Mouse (Mus musculus) heart, postnatal 25 days (tissue): ENCODE data around the gene Golga1. TPM values are rescaled to one million over a fixed set of nuclear protein-coding genes. Genes with fewer than 3 reads are reported as not detected.
"Not testable (repeated sequence)": the region's sequence is repeated elsewhere in the genome, so short reads cannot be mapped to it uniquely, and the experiment has no call there.

Experiments
- DNase-seq: peaks from one replicate; pipeline ENCODE4 v3.0.0; 2022; ENCODE audit warnings: low spot score
- intact Hi-C: fragments of 180-260 bp; cut with DNase I; formaldehyde crosslinking; loops from one replicate; pipeline ENCODE4 v1.15.1; 2025
- total RNA-seq, 2 experiments: library from RNA; stranded (reverse); gene quantifications; 2 replicates each; pipeline ENCODE4 v1.2.3; 2021

Gene Golga1
- 10 to 100 TPM; 14.7 to 15.0 TPM for total RNA-seq

- intact Hi-C loops, result loop anchor here (5.0 kb wide), 1 partner anchor 127 kb away; the partner anchor contains the start of gene Scai
- peak; percentile 83 for DNase-seq
These were observed at the start of gene Golga1 for GRCm38 (mm10) chr2:39065400-39065987. TSS of gene Golga1 (minus strand) at chr2:39065541.

GRCm38 (mm10) chr2:39114093-39114492 lies 48.8 kb upstream of the Golga1 start:
- intact Hi-C loops, result no loop called here
- DNase-seq, result no peak

GRCm38 (mm10) chr2:39110514-39110913 lies 45.2 kb upstream of the Golga1 start:
- DNase-seq, result no peak
- intact Hi-C loops, result no loop called here

GRCm38 (mm10) chr2:39109712-39110111 lies 44.4 kb upstream of the Golga1 start:
- intact Hi-C loops, DNase-seq: not testable (repeated sequence)

GRCm38 (mm10) chr2:39099951-39100350 lies 34.6 kb upstream of the Golga1 start:
- DNase-seq, intact Hi-C loops: not testable (repeated sequence)

- intact Hi-C loops, result no loop called here
- no peak for DNase-seq
These were observed 32.7 kb upstream of the Golga1 start for GRCm38 (mm10) chr2:39097993-39098392.

- intact Hi-C loops, result no loop called here
- DNase-seq, result no peak
These were observed 26.6 kb upstream of the Golga1 start for GRCm38 (mm10) chr2:39091966-39092365.

- intact Hi-C loops, result no loop called here
- DNase-seq, result no peak
These were observed 17.4 kb upstream of the Golga1 start for GRCm38 (mm10) chr2:39082706-39083105.

GRCm38 (mm10) chr2:39070666-39071065 lies 5.3 kb upstream of the Golga1 start:
- intact Hi-C loops, result no loop called here
- DNase-seq, result no peak

GRCm38 (mm10) chr2:39069096-39069495 lies 3.8 kb upstream of the Golga1 start:
- intact Hi-C loops, result loop anchor here (5.0 kb wide), 1 partner anchor 123 kb away; the partner anchor contains the start of gene Scai
- no peak for DNase-seq

GRCm38 (mm10) chr2:39064687-39065399 lies 498 bp downstream of the Golga1 start:
- no peak for DNase-seq
- intact Hi-C loops, result loop anchor here (5.0 kb wide), 1 partner anchor 127 kb away; the partner anchor contains the start of gene Scai

GRCm38 (mm10) chr2:39048515-39048914 lies 16.8 kb downstream of the Golga1 start:
- DNase-seq, result no peak
- intact Hi-C loops, result no loop called here

- DNase-seq, result no peak
- intact Hi-C loops, result no loop called here
These were observed 25.1 kb downstream of the Golga1 start for GRCm38 (mm10) chr2:39040215-39040614.

GRCm38 (mm10) chr2:39031611-39032010 lies 33.7 kb downstream of the Golga1 start:
- DNase-seq, result no peak
- intact Hi-C loops, result no loop called here

GRCm38 (mm10) chr2:39020004-39020403 lies 45.3 kb downstream of the Golga1 start:
- no peak for DNase-seq
- intact Hi-C loops, result no loop called here

- intact Hi-C loops, result no loop called here
- no peak for DNase-seq
These were observed 48.8 kb downstream of the Golga1 start for GRCm38 (mm10) chr2:39016581-39016980.

GRCm38 (mm10) chr2:39012768-39013279 lies 52.5 kb downstream of the Golga1 start:
- intact Hi-C loops, result no loop called here
- no peak for DNase-seq

- intact Hi-C loops, result no loop called here
- DNase-seq, result no peak
These were observed 53.4 kb downstream of the Golga1 start for GRCm38 (mm10) chr2:39011971-39012370.

- DNase-seq, result no peak
These were observed 54.1 kb downstream of the Golga1 start for GRCm38 (mm10) chr2:39011264-39011663.

GRCm38 (mm10) chr2:39010144-39010543 lies 55.2 kb downstream of the Golga1 start:
- intact Hi-C loops, DNase-seq: not testable (repeated sequence)

More at GRCm38 (mm10) chr2:39011264-39011663, 54.1 kb downstream of the Golga1 start:
- intact Hi-C loops, result no loop called here

- intact Hi-C loops, result loop anchor here (10.0 kb wide), 1 partner anchor 364 kb away; the partner anchor contains the start of gene Psmb7
- DNase-seq, result no peak
These were observed 56.4 kb downstream of the Golga1 start for GRCm38 (mm10) chr2:39008954-39009365.
